Mouse (Mus musculus): ENCODE results near the gene Aadacl2. TPM values are rescaled to one million over a fixed set of nuclear protein-coding genes. Genes with fewer than 3 reads are reported as not detected.

Gene Aadacl2
- polyA plus RNA-seq, 1 experiment: not detected

- Histone ChIP-seq H3K27me3 (ENCODE audit: control insufficient read depth, insufficient read depth, insufficient read length) (no peaks in the 10 kb centered on the region), H3K4me3 (no peak overlapping the region), H3K79me2 (ENCODE audit: control insufficient read depth, insufficient read depth) (no peaks in the 10 kb centered on the region), H3K36me3 (ENCODE audit: control insufficient read depth, insufficient read depth) (no peaks in the 10 kb centered on the region), H3ac (ENCODE audit: control insufficient read depth, insufficient read length) (no peak overlapping the region), H3K4me2 (ENCODE audit: low read depth) (no peak overlapping the region)
- TF ChIP-seq TCF12 (IDR thresholded peaks at IDR 0.05; ENCODE audit: insufficient read depth, poor library complexity, severe bottlenecking): no peak
- TF ChIP-seq MYOD1 (IDR thresholded peaks at IDR 0.05; ENCODE audit: control insufficient read depth in 1 of 3, insufficient read length in 2 of 3, low read depth in 2 of 3): no peak
- no peak for TF ChIP-seq MAX (IDR thresholded peaks at IDR 0.05; ENCODE audit: low read depth)
- TF ChIP-seq REST (IDR thresholded peaks at IDR 0.05; ENCODE audit: insufficient read depth, insufficient read length): no peak
- TF ChIP-seq E2F4 (IDR thresholded peaks at IDR 0.05; ENCODE audit: insufficient read depth): no peak
- TF ChIP-seq SRF (IDR thresholded peaks at IDR 0.05; ENCODE audit: control insufficient read depth, insufficient read length, low read depth): no peak
- TF ChIP-seq CEBPB (IDR thresholded peaks at IDR 0.05; ENCODE audit: insufficient read depth, poor library complexity, severe bottlenecking): no peak
- TF ChIP-seq POLR2AphosphoS2 (IDR thresholded peaks at IDR 0.05; ENCODE audit: insufficient read length, low read depth): no peak
- TF ChIP-seq MYOG (IDR thresholded peaks at IDR 0.05; ENCODE audit: control insufficient read depth in 1 of 3, insufficient read depth in 1 of 3, insufficient read length in 2 of 3, low read depth in 2 of 3): no peak
- no peak for TF ChIP-seq USF1 (IDR thresholded peaks at IDR 0.05; ENCODE audit: low read depth)
- TF ChIP-seq TCF3 (IDR thresholded peaks at IDR 0.05; ENCODE audit: insufficient read length, low read depth): no peak
- TF ChIP-seq POLR2A (IDR thresholded peaks at IDR 0.05; ENCODE audit: insufficient read length, low read depth): no peak
These were observed 49.9 kb downstream of the Aadacl2 start for GRCm38 (mm10) chr3:60056451-60056850.

- Histone ChIP-seq H3K79me2 (ENCODE audit: control insufficient read depth, insufficient read depth) (no peaks in the 10 kb centered on the region), H3K4me2 (ENCODE audit: low read depth) (no peak overlapping the region), H3K27me3 (ENCODE audit: control insufficient read depth, insufficient read depth, insufficient read length) (no peaks in the 10 kb centered on the region), H3K4me3 (no peak overlapping the region), H3K36me3 (ENCODE audit: control insufficient read depth, insufficient read depth) (no peaks in the 10 kb centered on the region), H3ac (ENCODE audit: control insufficient read depth, insufficient read length) (no peak overlapping the region)
- TF ChIP-seq MYOD1 (IDR thresholded peaks at IDR 0.05; ENCODE audit: control insufficient read depth in 1 of 3, insufficient read length in 2 of 3, low read depth in 2 of 3) (no peak), E2F4 (IDR thresholded peaks at IDR 0.05; ENCODE audit: insufficient read depth) (no peak), MAX (IDR thresholded peaks at IDR 0.05; ENCODE audit: low read depth) (no peak), POLR2A (IDR thresholded peaks at IDR 0.05; ENCODE audit: insufficient read length, low read depth) (no peak), SRF (IDR thresholded peaks at IDR 0.05; ENCODE audit: control insufficient read depth, insufficient read length, low read depth) (no peak), MYOG (IDR thresholded peaks at IDR 0.05; ENCODE audit: control insufficient read depth in 1 of 3, insufficient read depth in 1 of 3, insufficient read length in 2 of 3, low read depth in 2 of 3) (no peak), POLR2AphosphoS2 (IDR thresholded peaks at IDR 0.05; ENCODE audit: insufficient read length, low read depth) (no peak), REST (IDR thresholded peaks at IDR 0.05; ENCODE audit: insufficient read depth, insufficient read length) (no peak), TCF12 (IDR thresholded peaks at IDR 0.05; ENCODE audit: insufficient read depth, poor library complexity, severe bottlenecking) (no peak), TCF3 (IDR thresholded peaks at IDR 0.05; ENCODE audit: insufficient read length, low read depth) (no peak), CEBPB (IDR thresholded peaks at IDR 0.05; ENCODE audit: insufficient read depth, poor library complexity, severe bottlenecking) (no peak), USF1 (IDR thresholded peaks at IDR 0.05; ENCODE audit: low read depth) (no peak)
These were observed 50.7 kb downstream of the Aadacl2 start for GRCm38 (mm10) chr3:60057070-60057808.

GRCm38 (mm10) chr3:60057809-60058082 is 51.2 kb downstream of the Aadacl2 start:
- TF ChIP-seq REST (IDR thresholded peaks at IDR 0.05; ENCODE audit: insufficient read depth, insufficient read length) (no peak), POLR2A (IDR thresholded peaks at IDR 0.05; ENCODE audit: insufficient read length, low read depth) (no peak), TCF12 (IDR thresholded peaks at IDR 0.05; ENCODE audit: insufficient read depth, poor library complexity, severe bottlenecking) (no peak), MYOD1 (IDR thresholded peaks at IDR 0.05; ENCODE audit: control insufficient read depth in 1 of 3, insufficient read length in 2 of 3, low read depth in 2 of 3) (no peak), MAX (IDR thresholded peaks at IDR 0.05; ENCODE audit: low read depth) (no peak), E2F4 (IDR thresholded peaks at IDR 0.05; ENCODE audit: insufficient read depth) (no peak)
- Histone ChIP-seq H3ac (ENCODE audit: control insufficient read depth, insufficient read length) (no peak overlapping the region), H3K4me3 (no peak overlapping the region), H3K4me2 (ENCODE audit: low read depth) (no peak overlapping the region), H3K79me2 (ENCODE audit: control insufficient read depth, insufficient read depth) (no peaks in the 10 kb centered on the region), H3K27me3 (ENCODE audit: control insufficient read depth, insufficient read depth, insufficient read length) (no peaks in the 10 kb centered on the region), H3K36me3 (ENCODE audit: control insufficient read depth, insufficient read depth) (no peaks in the 10 kb centered on the region)

Other genes with a start within 250 kb of the Aadacl2 start
- not detected for gene Gm8298, start 145.7 kb upstream of the Aadacl2 start, polyA plus RNA-seq (2012; fragmentation: generic; extraction: Trizol)
- not detected for gene C130079G13Rik, start 81.5 kb upstream of the Aadacl2 start, polyA plus RNA-seq (2012; fragmentation: generic; extraction: Trizol)
- gene Aadac, start 19.0 kb downstream of the Aadacl2 start, polyA plus RNA-seq (2012; fragmentation: generic; extraction: Trizol): not detected
- gene Sucnr1, start 75.1 kb downstream of the Aadacl2 start, polyA plus RNA-seq (2012; fragmentation: generic; extraction: Trizol): not detected

Measured in myocyte (in vitro differentiated cells).